Mouse (Mus musculus) heart, embryonic 11.5 days (tissue): ENCODE measurements around the gene Trak1. TPM values are rescaled to one million over a fixed set of nuclear protein-coding genes. Genes with fewer than 3 reads are reported as not detected.

ENCODE experiments used
- polyA plus RNA-seq: library from polyadenylated mRNA; unstranded; fragments of >200 nt; fragmentation: Nextera tagmentation; extraction: Ambion mirVana; gene quantifications from 2 replicates; pipeline ENCODE4 v1.2.1, GENCODE M21; 2014

Trak1 gene
- polyA plus RNA-seq, 1 experiment from 2014 or later, result 21.3 TPM

Other genes starting within 250 kb of the Trak1 start
- 101 and 106 TPM in 2 replicates for gene Ulk4, start 20.3 kb upstream of the Trak1 start, polyA plus RNA-seq
- gene Cck, start 198.2 kb downstream of the Trak1 start, polyA plus RNA-seq, result 3.4 TPM in 2 replicates